Comparison of ENCODE assay signal across 25 mouse cellular contexts in genomic region chr4:140597378-140597777, GRCm38 (mm10).
"Had no signal": no experiment of that assay in that cellular context is flagged by ENCODE, and none has a peak within 500 bp of the region (broad histone marks: within the 10 kb centered on the region; RNA-seq: fewer than 3 reads in every experiment).

No protein-coding gene starts in this region.

- H3K4me1 ChIP-seq: limb, embryonic 15.5 days; liver, embryonic 12.5 days had no signal

- H3K4me3 ChIP-seq: heart, adult 2 months; heart, embryonic 13.5 days; heart, embryonic 15.5 days; hindbrain, embryonic 13.5 days; hindbrain, embryonic 15.5 days; kidney, embryonic 15.5 days; limb, embryonic 13.5 days; limb, embryonic 15.5 days; liver, embryonic 12.5 days had no signal

- H3K27ac ChIP-seq: heart, adult 2 months; heart, embryonic 13.5 days; heart, embryonic 15.5 days; hindbrain, embryonic 13.5 days; hindbrain, embryonic 15.5 days; hindbrain, postnatal 0 days; kidney, embryonic 15.5 days; kidney, postnatal 0 days; limb, embryonic 13.5 days; limb, embryonic 15.5 days; liver, embryonic 12.5 days; liver, embryonic 14.5 days had no signal

- H3K27me3 ChIP-seq: heart, embryonic 13.5 days; heart, embryonic 15.5 days; hindbrain, embryonic 13.5 days; hindbrain, embryonic 15.5 days; kidney, embryonic 15.5 days; limb, embryonic 13.5 days; limb, embryonic 15.5 days; liver, embryonic 12.5 days had no signal

- DNase-seq: gastrocnemius, postnatal 14 days; gastrocnemius, postnatal 36 days; heart, adult 11 months; heart, adult 2 months; heart, postnatal 14 days; heart, postnatal 36 days; kidney, adult 11 months; kidney, adult 2 months; kidney, adult 9 months; kidney, postnatal 14 days; kidney, postnatal 36 days; layer of hippocampus, adult 9-11 months; layer of hippocampus, postnatal 36 days; left cerebral cortex, postnatal 4 days had no signal
